Comparison of ENCODE assay signal across 8 mouse cellular contexts in the genomic region with DNA sequence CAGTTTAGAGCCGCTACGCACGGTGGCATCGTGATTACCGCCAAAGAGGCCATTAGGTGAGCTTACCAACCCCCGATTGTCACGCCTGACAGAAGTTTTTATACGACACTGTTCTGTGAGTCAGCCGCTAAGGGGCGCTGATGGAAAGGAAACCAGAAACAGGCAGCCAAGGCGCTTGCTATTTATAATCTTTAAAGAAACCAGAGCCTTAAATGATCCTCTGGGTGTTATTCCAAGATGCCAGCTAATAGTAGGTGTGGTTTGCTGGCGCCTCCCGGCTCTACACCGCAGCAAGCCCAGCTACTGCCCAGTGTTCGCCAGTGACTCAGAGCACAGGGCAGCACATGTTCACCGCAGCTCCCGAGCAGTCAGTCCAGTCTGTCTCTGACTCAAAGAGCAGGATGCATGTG. TPM values are rescaled to one million over a fixed set of nuclear protein-coding genes. Genes with fewer than 3 reads are reported as not detected.
DNase-seq lines count a peak whose midpoint lies in the region; ATAC-seq and TF ChIP-seq lines count a peak whose summit lies in the region.

No protein-coding gene starts in this region.

- 0 out of 2 replicates have a peak overlapping the region, but pooled peaks have one; percentile 21 for H3K9ac ChIP-seq in hindbrain, postnatal 0 days (replicated peaks; ENCODE audit: low read length)

- peak overlapping the region; percentile 29 for H3K4me3 ChIP-seq in hindbrain, postnatal 0 days (ENCODE audit: low read length)
- H3K4me3 ChIP-seq in midbrain, embryonic 10.5 days = no peak overlapping the region

- H3K4me1 ChIP-seq in hindbrain, postnatal 0 days (ENCODE audit: insufficient read depth, low read length) = peaks cover 2% of the 10 kb centered on the region; the same call in 1 of the 2 replicates
- H3K4me1 ChIP-seq in midbrain, embryonic 10.5 days = peaks cover 8% of the 10 kb centered on the region

- no peaks in the 10 kb centered on the region for H3K36me3 ChIP-seq in hindbrain, postnatal 0 days (ENCODE audit: insufficient read depth, low read length)
- H3K36me3 ChIP-seq in midbrain, embryonic 10.5 days = peaks cover 34% of the 10 kb centered on the region

- peak; percentile 24 for DNase-seq in WW6 (ENCODE audit: low read depth, low spot score)
- DNase-seq in cerebellum, postnatal 4 days (ENCODE audit: low spot score in 2 of 2) = peak; percentile 68 to 78
- DNase-seq in gastrocnemius, adult 8-10 months (ENCODE audit: low spot score in 2 of 2) = peak; percentile 52 to 81
- peak; percentile 90 for DNase-seq in hindbrain, postnatal 0 days (ENCODE audit: low spot score)
- peak; percentile 50 to 54 for DNase-seq in left cerebral cortex, adult 8-10 months (ENCODE audit: low spot score in 2 of 2)
- peak; percentile 62 for DNase-seq in midbrain, embryonic 10.5 days (ENCODE audit: low spot score)
- DNase-seq in right cerebral cortex, postnatal 4 days = peak; percentile 89
- peak; percentile 49 for DNase-seq in yolk sac, embryonic 10.5 days (ENCODE audit: low spot score)

- ATAC-seq in hindbrain, postnatal 0 days = peak; percentile 70

- WGBS in hindbrain, postnatal 0 days = 14% methylated on average over 17 of the region's 17 CpGs
- 32% methylated on average over 17 of the region's 17 CpGs for WGBS in midbrain, embryonic 10.5 days

- H3K4me2 ChIP-seq in hindbrain, postnatal 0 days (ENCODE audit: low read depth, low read length) = peak overlapping the region; percentile 50

- peak; percentile 87 for TF ChIP-seq CTCF in hindbrain, postnatal 0 days (IDR thresholded peaks at IDR 0.05; ENCODE audit: low read depth)

- no peaks in the 10 kb centered on the region for H3K27me3 ChIP-seq in hindbrain, postnatal 0 days (ENCODE audit: insufficient read depth, low read length)
- H3K27me3 ChIP-seq in midbrain, embryonic 10.5 days (ENCODE audit: low read depth, poor library complexity, severe bottlenecking) = peaks cover 25% of the 10 kb centered on the region

- no peaks in the 10 kb centered on the region for H3K9me3 ChIP-seq in hindbrain, postnatal 0 days (ENCODE audit: low read length)
- H3K9me3 ChIP-seq in midbrain, embryonic 10.5 days (replicated peaks) = no peaks in the 10 kb centered on the region

- H3K27ac ChIP-seq in hindbrain, postnatal 0 days = no peak overlapping the region
- H3K27ac ChIP-seq in midbrain, embryonic 10.5 days (replicated peaks) = no peak overlapping the region

RNA-seq across cellular contexts. Expression of gene Tango6, which starts 35.2 kb away (rescaled TPM):
- 10 to 100 TPM; 10.6 to 11.9 (median 11.5) TPM for total RNA-seq in gastrocnemius, adult 8-10 months (2022)
- 6.6 and 7.1 TPM in 2 replicates for total RNA-seq in hindbrain, postnatal 0 days (2014; rRNA removed)
- 4.0 and 4.6 TPM in 2 replicates for polyA plus RNA-seq in hindbrain, postnatal 0 days (2015; fragmentation: Nextera tagmentation; extraction: Ambion mirVana)
- total RNA-seq in left cerebral cortex, adult 8-10 months (2022) = 1 to 10 TPM; 6.3 to 7.3 (median 7.0) TPM
- 13.8 and 14.2 TPM in 2 replicates for polyA plus RNA-seq in midbrain, embryonic 10.5 days (2016; fragmentation: Nextera tagmentation; extraction: Ambion mirVana)

Comparison
In these comparisons a context has a peak if more than half of its experiments do, and no peak if none do; other contexts are left out.
1. DNase-seq: peak in every context shown above with its lines; median percentile 90 in hindbrain, postnatal 0 days; 89 in right cerebral cortex, postnatal 4 days; 73 in cerebellum, postnatal 4 days; 66 in gastrocnemius, adult 8-10 months; 62 in midbrain, embryonic 10.5 days; 52 in left cerebral cortex, adult 8-10 months; 49 in yolk sac, embryonic 10.5 days; 24 in WW6.